Mouse (Mus musculus): ENCODE measurements around the gene Atpaf2. TPM values are rescaled to one million over a fixed set of nuclear protein-coding genes. Genes with fewer than 3 reads are reported as not detected.

Gene Atpaf2
- polyA plus RNA-seq, 1 experiment = 32.5 TPM

GRCm38 (mm10) chr11:60387944-60388343 is 30.3 kb downstream of the Atpaf2 start:
- H3K4me2 ChIP-seq (ENCODE audit: low read depth) = no peak overlapping the region
- no peaks in the 10 kb centered on the region for H3K79me2 ChIP-seq (ENCODE audit: control insufficient read depth, insufficient read depth)
- no peaks in the 10 kb centered on the region for H3K36me3 ChIP-seq (ENCODE audit: control insufficient read depth, insufficient read depth)
- no peak overlapping the region for H3ac ChIP-seq (ENCODE audit: control insufficient read depth, insufficient read length)
- no peak for TF ChIP-seq TCF3 (IDR thresholded peaks at IDR 0.05; ENCODE audit: insufficient read length, low read depth)
- no peaks in the 10 kb centered on the region for H3K27me3 ChIP-seq (ENCODE audit: control insufficient read depth, insufficient read depth, insufficient read length)
- H3K4me3 ChIP-seq = no peak overlapping the region

DNA sequence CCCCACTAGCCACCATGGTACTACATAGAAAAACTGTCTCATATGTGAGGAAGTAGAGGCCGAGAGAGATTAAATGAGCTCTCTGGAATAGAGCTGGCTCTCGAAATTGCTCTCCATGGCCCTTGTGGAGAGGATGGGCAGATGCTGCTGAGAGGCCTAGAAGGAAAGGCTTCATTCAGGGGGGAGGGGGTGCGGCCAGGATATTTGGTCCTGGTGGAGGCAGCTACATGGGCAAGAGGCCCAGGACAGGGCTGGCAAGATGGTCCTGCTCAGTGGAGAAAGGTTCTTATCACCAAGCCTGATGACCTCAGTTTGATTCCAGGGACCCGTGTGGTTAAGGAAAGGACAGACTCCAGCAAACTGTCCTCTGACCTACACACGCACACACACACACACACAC is 32.3 kb downstream of the Atpaf2 start:
- H3K79me2 ChIP-seq (ENCODE audit: control insufficient read depth, insufficient read depth) = no peaks in the 10 kb centered on the region
- no peaks in the 10 kb centered on the region for H3K36me3 ChIP-seq (ENCODE audit: control insufficient read depth, insufficient read depth)
- no peak overlapping the region for H3ac ChIP-seq (ENCODE audit: control insufficient read depth, insufficient read length)
- H3K4me3 ChIP-seq = no peak overlapping the region
- no peaks in the 10 kb centered on the region for H3K27me3 ChIP-seq (ENCODE audit: control insufficient read depth, insufficient read depth, insufficient read length)
- no peak for TF ChIP-seq MYOG (IDR thresholded peaks at IDR 0.05; ENCODE audit: control insufficient read depth in 1 of 3, insufficient read depth in 1 of 3, insufficient read length in 2 of 3, low read depth in 2 of 3)
- no peak for TF ChIP-seq E2F4 (IDR thresholded peaks at IDR 0.05; ENCODE audit: insufficient read depth)
- no peak for TF ChIP-seq REST (IDR thresholded peaks at IDR 0.05; ENCODE audit: insufficient read depth, insufficient read length)
- no peak for TF ChIP-seq USF1 (IDR thresholded peaks at IDR 0.05; ENCODE audit: low read depth)
- no peak for TF ChIP-seq POLR2AphosphoS2 (IDR thresholded peaks at IDR 0.05; ENCODE audit: insufficient read length, low read depth)
- TF ChIP-seq POLR2A (IDR thresholded peaks at IDR 0.05; ENCODE audit: insufficient read length, low read depth) = no peak
- TF ChIP-seq TCF12 (IDR thresholded peaks at IDR 0.05; ENCODE audit: insufficient read depth, poor library complexity, severe bottlenecking) = no peak
- no peak for TF ChIP-seq MAX (IDR thresholded peaks at IDR 0.05; ENCODE audit: low read depth)
- no peak for TF ChIP-seq CEBPB (IDR thresholded peaks at IDR 0.05; ENCODE audit: insufficient read depth, poor library complexity, severe bottlenecking)
- no peak for TF ChIP-seq MYOD1 (IDR thresholded peaks at IDR 0.05; ENCODE audit: control insufficient read depth in 1 of 3, insufficient read length in 2 of 3, low read depth in 2 of 3)
- TF ChIP-seq TCF3 (IDR thresholded peaks at IDR 0.05; ENCODE audit: insufficient read length, low read depth) = no peak
- no peak for TF ChIP-seq SRF (IDR thresholded peaks at IDR 0.05; ENCODE audit: control insufficient read depth, insufficient read length, low read depth)
- H3K4me2 ChIP-seq (ENCODE audit: low read depth) = no peak overlapping the region

DNA sequence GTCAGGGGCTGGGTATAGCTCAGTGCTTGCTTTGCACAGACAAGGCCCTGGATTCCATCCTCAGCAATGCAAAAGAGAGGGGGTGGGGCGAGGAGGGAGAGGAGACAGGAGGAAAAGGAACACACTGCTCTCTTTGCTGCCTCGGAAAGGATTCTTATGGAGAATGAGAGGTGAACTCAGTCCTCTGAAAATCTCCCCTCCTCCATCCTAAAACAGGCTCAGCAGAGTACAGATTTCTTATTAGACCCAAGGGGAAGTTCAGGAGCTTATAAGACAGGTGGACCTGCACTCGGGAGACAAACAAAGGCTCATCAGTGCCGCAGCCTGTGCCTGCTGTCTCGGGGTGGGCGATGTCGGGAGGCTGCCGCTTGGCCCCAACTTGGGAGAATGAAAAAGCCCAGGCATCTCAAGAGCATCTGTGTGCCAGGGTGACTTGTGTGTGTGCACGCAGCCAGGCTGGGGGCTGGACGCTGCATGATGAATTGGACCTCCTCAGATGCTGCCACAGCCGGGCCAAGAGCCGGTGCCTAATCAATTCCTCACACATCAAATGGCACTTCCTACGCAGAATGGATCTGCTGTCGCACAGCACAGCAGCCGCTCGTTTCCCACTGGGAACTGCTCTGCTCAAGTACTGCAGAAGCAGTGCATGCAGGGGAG is 33.4 kb downstream of the Atpaf2 start:
- no peaks in the 10 kb centered on the region for H3K36me3 ChIP-seq (ENCODE audit: control insufficient read depth, insufficient read depth)
- no peaks in the 10 kb centered on the region for H3K79me2 ChIP-seq (ENCODE audit: control insufficient read depth, insufficient read depth)
- TF ChIP-seq TCF3 (IDR thresholded peaks at IDR 0.05; ENCODE audit: insufficient read length, low read depth) (no peak), POLR2AphosphoS2 (IDR thresholded peaks at IDR 0.05; ENCODE audit: insufficient read length, low read depth) (no peak), MYOD1 (IDR thresholded peaks at IDR 0.05; ENCODE audit: control insufficient read depth in 1 of 3, insufficient read length in 2 of 3, low read depth in 2 of 3) (no peak), SRF (IDR thresholded peaks at IDR 0.05; ENCODE audit: control insufficient read depth, insufficient read length, low read depth) (no peak), MAX (IDR thresholded peaks at IDR 0.05; ENCODE audit: low read depth) (no peak), CEBPB (IDR thresholded peaks at IDR 0.05; ENCODE audit: insufficient read depth, poor library complexity, severe bottlenecking) (no peak), POLR2A (IDR thresholded peaks at IDR 0.05; ENCODE audit: insufficient read length, low read depth) (no peak), USF1 (IDR thresholded peaks at IDR 0.05; ENCODE audit: low read depth) (no peak), MYOG (IDR thresholded peaks at IDR 0.05; ENCODE audit: control insufficient read depth in 1 of 3, insufficient read depth in 1 of 3, insufficient read length in 2 of 3, low read depth in 2 of 3) (no peak), TCF12 (IDR thresholded peaks at IDR 0.05; ENCODE audit: insufficient read depth, poor library complexity, severe bottlenecking) (no peak), REST (IDR thresholded peaks at IDR 0.05; ENCODE audit: insufficient read depth, insufficient read length) (no peak), E2F4 (IDR thresholded peaks at IDR 0.05; ENCODE audit: insufficient read depth) (no peak)
- H3K4me2 ChIP-seq (ENCODE audit: low read depth) = no peak overlapping the region
- no peak overlapping the region for H3ac ChIP-seq (ENCODE audit: control insufficient read depth, insufficient read length)
- H3K4me3 ChIP-seq = no peak overlapping the region
- H3K27me3 ChIP-seq (ENCODE audit: control insufficient read depth, insufficient read depth, insufficient read length) = no peaks in the 10 kb centered on the region

GRCm38 (mm10) chr11:60383518-60383917 is 34.7 kb downstream of the Atpaf2 start:
- Histone ChIP-seq H3K79me2 (ENCODE audit: control insufficient read depth, insufficient read depth) (no peaks in the 10 kb centered on the region), H3K36me3 (ENCODE audit: control insufficient read depth, insufficient read depth) (no peaks in the 10 kb centered on the region), H3K4me3 (no peak overlapping the region), H3K4me2 (ENCODE audit: low read depth) (no peak overlapping the region), H3ac (ENCODE audit: control insufficient read depth, insufficient read length) (no peak overlapping the region), H3K27me3 (ENCODE audit: control insufficient read depth, insufficient read depth, insufficient read length) (no peaks in the 10 kb centered on the region)
- TF ChIP-seq USF1 (IDR thresholded peaks at IDR 0.05; ENCODE audit: low read depth) (no peak), MYOG (IDR thresholded peaks at IDR 0.05; ENCODE audit: control insufficient read depth in 1 of 3, insufficient read depth in 1 of 3, insufficient read length in 2 of 3, low read depth in 2 of 3) (no peak)

- no peak overlapping the region for H3ac ChIP-seq (ENCODE audit: control insufficient read depth, insufficient read length)
- H3K79me2 ChIP-seq (ENCODE audit: control insufficient read depth, insufficient read depth) = no peaks in the 10 kb centered on the region
- no peak overlapping the region for H3K4me3 ChIP-seq
- no peak for TF ChIP-seq CEBPB (IDR thresholded peaks at IDR 0.05; ENCODE audit: insufficient read depth, poor library complexity, severe bottlenecking)
- no peak for TF ChIP-seq TCF12 (IDR thresholded peaks at IDR 0.05; ENCODE audit: insufficient read depth, poor library complexity, severe bottlenecking)
- no peak for TF ChIP-seq MYOD1 (IDR thresholded peaks at IDR 0.05; ENCODE audit: control insufficient read depth in 1 of 3, insufficient read length in 2 of 3, low read depth in 2 of 3)
- no peak for TF ChIP-seq POLR2A (IDR thresholded peaks at IDR 0.05; ENCODE audit: insufficient read length, low read depth)
- no peak for TF ChIP-seq SRF (IDR thresholded peaks at IDR 0.05; ENCODE audit: control insufficient read depth, insufficient read length, low read depth)
- TF ChIP-seq MYOG (IDR thresholded peaks at IDR 0.05; ENCODE audit: control insufficient read depth in 1 of 3, insufficient read depth in 1 of 3, insufficient read length in 2 of 3, low read depth in 2 of 3) = no peak
- TF ChIP-seq POLR2AphosphoS2 (IDR thresholded peaks at IDR 0.05; ENCODE audit: insufficient read length, low read depth) = no peak
- TF ChIP-seq E2F4 (IDR thresholded peaks at IDR 0.05; ENCODE audit: insufficient read depth) = no peak
- TF ChIP-seq MAX (IDR thresholded peaks at IDR 0.05; ENCODE audit: low read depth) = no peak
- TF ChIP-seq USF1 (IDR thresholded peaks at IDR 0.05; ENCODE audit: low read depth) = no peak
- no peak for TF ChIP-seq REST (IDR thresholded peaks at IDR 0.05; ENCODE audit: insufficient read depth, insufficient read length)
- no peak for TF ChIP-seq TCF3 (IDR thresholded peaks at IDR 0.05; ENCODE audit: insufficient read length, low read depth)
- no peak overlapping the region for H3K4me2 ChIP-seq (ENCODE audit: low read depth)
- no peaks in the 10 kb centered on the region for H3K27me3 ChIP-seq (ENCODE audit: control insufficient read depth, insufficient read depth, insufficient read length)
- H3K36me3 ChIP-seq (ENCODE audit: control insufficient read depth, insufficient read depth) = no peaks in the 10 kb centered on the region
Measured at GRCm38 (mm10) chr11:60374481-60374880, 43.8 kb downstream of the Atpaf2 start.

All from myocyte (in vitro differentiated cells).